Mouse (Mus musculus) embryonic facial prominence, embryonic 15.5 days (tissue): ENCODE measurements around the gene Nr6a1. TPM values are rescaled to one million over a fixed set of nuclear protein-coding genes. Genes with fewer than 3 reads are reported as not detected.

Experiments
- ATAC-seq: fragments of 200-750 bp; cut with Nextera tagmentation; 2 replicates; pipeline ENCODE4 v1.8.0; 2017; ENCODE audit warnings: low read depth, moderate TSS enrichment; ENCODE audit not compliant: insufficient number of reproducible peaks, low FRiP score, low TSS enrichment
- H3K27ac ChIP-seq: fragments of 300-500 bp; sonication (generic); replicated peaks from 2 replicates; pipeline ENCODE4 v1.5.1; 2015; ENCODE audit warnings: mild to moderate bottlenecking, inconsistent platforms
- H3K27me3 ChIP-seq: fragments of 300-500 bp; sonication (generic); 2 replicates; pipeline ENCODE4 v1.6.1; 2015; ENCODE audit warnings: inconsistent platforms
- H3K36me3 ChIP-seq: fragments of 300-500 bp; sonication (generic); 2 replicates; pipeline ENCODE4 v1.6.1; 2015; ENCODE audit warnings: mild to moderate bottlenecking, inconsistent platforms
- H3K4me1 ChIP-seq: fragments of 300-500 bp; sonication (generic); 2 replicates; pipeline ENCODE4 v1.6.1; 2015; ENCODE audit warnings: inconsistent platforms
- H3K4me2 ChIP-seq: fragments of 300-500 bp; sonication (generic); replicated peaks from 2 replicates; pipeline ENCODE4 v1.6.1; 2015; ENCODE audit warnings: mild to moderate bottlenecking, inconsistent platforms
- H3K4me3 ChIP-seq: fragments of 300-500 bp; sonication (generic); replicated peaks from 2 replicates; pipeline ENCODE4 v1.5.1; 2015; ENCODE audit warnings: mild to moderate bottlenecking, inconsistent platforms
- H3K9ac ChIP-seq: fragments of 300-500 bp; sonication (generic); 2 replicates; pipeline ENCODE4 v1.6.1; 2015; ENCODE audit warnings: inconsistent platforms
- H3K9me3 ChIP-seq: fragments of 300-500 bp; sonication (generic); replicated peaks from 2 replicates; pipeline ENCODE4 v1.6.1; 2016; ENCODE audit warnings: inconsistent platforms
- WGBS: fragments of 180-500 bp; shearing (Covaris S2); methylation state at CpG from one replicate; pipeline ENCODE4 v1.1.7; 2015; 5-methylcytosine and 5-hydroxymethylcytosine counted together
- polyA plus RNA-seq: library from polyadenylated mRNA; unstranded; fragments of >200 nt; fragmentation: Nextera tagmentation; extraction: Ambion mirVana; gene quantifications from 2 replicates; pipeline ENCODE4 v1.2.1, GENCODE M21; 2015

Gene Nr6a1
- polyA plus RNA-seq, 1 experiment from 2014 or later = 1.2 TPM

DNA sequence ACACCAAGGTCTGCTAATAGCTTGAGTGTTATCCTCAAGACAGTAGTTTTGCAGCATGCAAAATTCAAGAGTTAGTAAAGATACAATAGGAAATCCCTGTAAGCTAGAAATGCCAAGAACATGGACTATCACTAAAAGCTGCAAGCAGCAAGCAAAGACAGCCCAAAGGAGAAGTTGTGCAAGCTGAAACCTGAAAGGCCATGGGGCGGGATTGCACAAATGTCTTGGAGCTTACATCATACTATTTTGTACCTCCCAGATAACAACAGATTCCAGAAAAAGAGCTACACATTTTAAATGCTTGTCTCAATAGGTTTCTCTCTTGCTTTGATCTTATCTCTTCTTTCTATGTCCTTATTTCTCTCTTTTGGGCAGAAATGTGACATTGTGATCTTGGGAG lies 60.8 kb downstream of the Nr6a1 start:
- H3K4me2 ChIP-seq = no peak overlapping the region
- 0 out of 2 replicates have a peak, but pooled peaks cover 2% of the 10 kb centered on the region for H3K4me1 ChIP-seq
- peaks cover 3% of the 10 kb centered on the region; the same call in 1 of the 2 replicates for H3K36me3 ChIP-seq
- H3K27me3 ChIP-seq = no peaks in the 10 kb centered on the region
- no peak overlapping the region for H3K4me3 ChIP-seq
- 49% methylated on average over 1 of the region's 1 CpGs for WGBS
- no peaks in the 10 kb centered on the region for H3K9me3 ChIP-seq
- H3K27ac ChIP-seq = no peak overlapping the region
- H3K9ac ChIP-seq = no peak overlapping the region
- no peak for ATAC-seq

DNA sequence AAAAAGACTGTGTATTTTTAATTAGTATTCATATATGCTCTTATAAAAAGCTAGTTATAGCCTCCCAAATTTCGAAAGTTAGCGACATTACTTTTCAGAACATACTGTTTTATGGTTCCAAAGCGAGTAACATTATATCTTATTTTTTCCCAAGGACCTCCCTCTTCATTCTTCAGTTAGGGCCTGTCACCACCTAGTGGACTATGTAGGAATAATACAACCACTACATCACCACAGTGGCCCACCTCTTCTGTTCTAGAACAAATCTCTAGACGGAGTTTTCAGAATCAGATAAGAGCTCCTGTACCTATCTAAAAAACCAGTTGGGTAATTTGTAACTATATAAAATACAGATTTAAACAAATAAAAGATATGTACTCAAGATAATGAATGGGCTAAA lies 63.5 kb downstream of the Nr6a1 start:
- Histone ChIP-seq H3K4me2 (no peak overlapping the region), H3K9ac (no peak overlapping the region), H3K27me3 (no peaks in the 10 kb centered on the region), H3K4me1 (0 out of 2 replicates have a peak, but pooled peaks cover 2% of the 10 kb centered on the region), H3K9me3 (no peaks in the 10 kb centered on the region), H3K36me3 (peaks cover 6% of the 10 kb centered on the region), H3K4me3 (no peak overlapping the region), H3K27ac (no peak overlapping the region)
- 49% methylated on average over 4 of the region's 4 CpGs for WGBS
- ATAC-seq = no peak

DNA sequence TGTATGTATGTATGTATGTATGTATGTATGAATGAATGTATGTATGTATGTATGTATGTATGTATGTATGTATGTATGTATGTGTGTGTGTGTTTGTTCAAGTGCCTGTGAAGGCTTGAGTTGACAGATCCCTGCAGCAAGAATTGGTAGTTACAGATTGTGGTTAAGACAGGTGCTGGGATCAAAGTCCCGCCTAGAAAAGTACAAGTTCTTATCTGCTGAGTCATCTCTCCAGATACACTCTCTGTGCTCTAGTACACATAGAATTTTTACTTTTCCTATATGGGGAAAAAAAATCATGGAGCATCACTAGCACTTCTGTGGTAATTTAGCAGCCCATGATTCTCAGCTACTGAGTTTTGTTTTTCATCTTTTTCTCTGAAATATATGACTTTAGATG lies 75.7 kb downstream of the Nr6a1 start:
- ATAC-seq = no peak
- no peak overlapping the region for H3K4me3 ChIP-seq
- H3K27ac ChIP-seq = no peak overlapping the region
- no peak overlapping the region for H3K4me2 ChIP-seq
- peaks cover 6% of the 10 kb centered on the region; the same call in 1 of the 2 replicates for H3K36me3 ChIP-seq
- no peak overlapping the region for H3K9ac ChIP-seq
- 52% methylated on average over 1 of the region's 1 CpGs for WGBS
- H3K4me1 ChIP-seq = no peaks in the 10 kb centered on the region
- no peaks in the 10 kb centered on the region for H3K9me3 ChIP-seq
- no peaks in the 10 kb centered on the region for H3K27me3 ChIP-seq

DNA sequence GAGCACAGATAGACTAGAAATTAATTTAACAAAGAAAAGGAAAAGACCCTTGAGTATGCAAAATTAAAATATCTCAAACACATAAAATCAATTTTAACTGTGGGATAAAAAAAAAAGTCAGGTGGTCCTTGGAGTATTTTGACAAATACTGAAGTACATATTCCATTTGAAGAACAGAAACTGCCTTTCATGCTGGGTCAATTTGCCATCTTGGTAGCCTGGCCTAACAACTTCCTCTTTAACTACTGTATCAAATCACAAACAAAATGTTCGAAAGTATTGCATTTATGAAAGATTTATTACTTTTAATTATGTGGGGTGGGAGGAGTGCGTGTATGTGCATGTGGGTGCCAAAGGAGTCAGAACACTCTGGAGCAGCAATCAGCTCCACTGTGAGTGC lies 81.2 kb downstream of the Nr6a1 start:
- Histone ChIP-seq H3K27ac (no peak overlapping the region), H3K9ac (no peak overlapping the region), H3K36me3 (peaks cover 11% of the 10 kb centered on the region; the same call in 1 of the 2 replicates), H3K4me1 (no peaks in the 10 kb centered on the region), H3K4me2 (no peak overlapping the region), H3K9me3 (no peaks in the 10 kb centered on the region), H3K27me3 (no peaks in the 10 kb centered on the region), H3K4me3 (no peak overlapping the region)
- no peak for ATAC-seq
- WGBS = 93% methylated on average over 2 of the region's 2 CpGs

DNA sequence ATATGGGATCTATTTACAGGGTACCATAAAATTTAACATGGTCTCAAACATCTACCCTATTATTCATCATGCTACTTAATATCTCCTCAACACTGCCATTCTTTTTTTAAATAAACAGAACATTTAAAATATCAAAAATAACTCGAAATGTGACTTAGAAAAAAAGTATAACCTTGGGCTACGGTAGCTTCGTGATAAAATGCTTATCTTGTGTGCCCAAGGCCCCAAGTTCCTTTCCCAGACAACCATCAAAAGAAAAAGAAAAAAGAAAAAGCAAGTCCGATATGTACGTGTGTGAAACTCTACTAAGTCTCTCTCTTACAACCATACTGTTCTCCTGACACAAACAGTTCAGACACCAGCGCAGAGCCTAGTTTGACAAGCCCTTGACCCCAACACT lies 92.0 kb downstream of the Nr6a1 start:
- Histone ChIP-seq H3K36me3 (no peaks in the 10 kb centered on the region), H3K9ac (no peak overlapping the region), H3K4me1 (no peaks in the 10 kb centered on the region), H3K9me3 (no peaks in the 10 kb centered on the region), H3K27me3 (no peaks in the 10 kb centered on the region), H3K4me3 (no peak overlapping the region), H3K27ac (no peak overlapping the region), H3K4me2 (no peak overlapping the region)
- 88% methylated on average over 6 of the region's 6 CpGs for WGBS
- ATAC-seq = no peak

DNA sequence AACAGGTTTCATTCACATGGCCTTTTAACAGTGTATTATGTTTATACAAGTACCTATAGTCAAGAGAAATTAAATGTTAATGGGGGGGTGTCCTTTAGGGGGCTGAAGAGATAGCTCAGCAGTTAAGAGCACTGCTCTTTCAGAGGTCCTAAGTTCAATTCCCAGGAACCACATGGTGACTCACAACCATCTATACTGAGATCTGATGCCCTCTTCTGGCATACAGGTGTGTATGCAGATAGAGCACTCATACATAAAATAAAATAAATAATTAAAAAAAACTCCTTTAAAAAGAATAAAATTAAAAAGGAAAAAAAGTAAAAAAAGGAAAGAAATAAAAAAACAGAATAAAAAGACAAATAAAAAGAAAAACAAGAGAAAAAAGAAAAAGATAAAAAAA lies 95.5 kb downstream of the Nr6a1 start:
- no peak overlapping the region for H3K9ac ChIP-seq
- H3K4me1 ChIP-seq = no peaks in the 10 kb centered on the region
- H3K4me2 ChIP-seq = no peak overlapping the region
- H3K27ac ChIP-seq = no peak overlapping the region
- no peaks in the 10 kb centered on the region for H3K27me3 ChIP-seq
- H3K9me3 ChIP-seq = no peaks in the 10 kb centered on the region
- ATAC-seq = no peak
- H3K4me3 ChIP-seq = no peak overlapping the region
- no peaks in the 10 kb centered on the region for H3K36me3 ChIP-seq

DNA sequence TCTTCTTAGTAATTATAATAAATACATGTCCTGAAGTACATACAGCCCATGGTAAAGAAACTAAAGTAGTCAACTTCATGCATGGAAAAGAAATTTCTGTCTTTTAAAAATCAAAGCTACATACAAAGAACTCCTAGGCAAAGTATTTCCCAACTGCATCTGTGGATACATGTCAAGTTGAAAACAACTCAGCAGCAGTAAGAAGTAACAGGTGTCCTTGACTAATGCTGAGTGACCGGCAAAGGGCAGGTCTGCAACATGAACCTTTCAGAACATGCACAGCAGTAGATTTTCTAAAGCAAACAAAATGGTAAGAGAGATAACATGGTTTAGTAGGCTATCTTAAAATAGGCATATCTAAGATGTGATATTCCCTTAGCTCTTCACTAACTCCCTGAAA lies 98.0 kb downstream of the Nr6a1 start:
- no peak overlapping the region for H3K4me2 ChIP-seq
- no peaks in the 10 kb centered on the region for H3K36me3 ChIP-seq
- H3K27me3 ChIP-seq = no peaks in the 10 kb centered on the region
- H3K9me3 ChIP-seq = no peaks in the 10 kb centered on the region
- 56% methylated on average over 1 of the region's 1 CpGs for WGBS
- ATAC-seq = no peak
- H3K4me1 ChIP-seq = no peaks in the 10 kb centered on the region
- H3K4me3 ChIP-seq = no peak overlapping the region
- no peak overlapping the region for H3K9ac ChIP-seq
- no peak overlapping the region for H3K27ac ChIP-seq

DNA sequence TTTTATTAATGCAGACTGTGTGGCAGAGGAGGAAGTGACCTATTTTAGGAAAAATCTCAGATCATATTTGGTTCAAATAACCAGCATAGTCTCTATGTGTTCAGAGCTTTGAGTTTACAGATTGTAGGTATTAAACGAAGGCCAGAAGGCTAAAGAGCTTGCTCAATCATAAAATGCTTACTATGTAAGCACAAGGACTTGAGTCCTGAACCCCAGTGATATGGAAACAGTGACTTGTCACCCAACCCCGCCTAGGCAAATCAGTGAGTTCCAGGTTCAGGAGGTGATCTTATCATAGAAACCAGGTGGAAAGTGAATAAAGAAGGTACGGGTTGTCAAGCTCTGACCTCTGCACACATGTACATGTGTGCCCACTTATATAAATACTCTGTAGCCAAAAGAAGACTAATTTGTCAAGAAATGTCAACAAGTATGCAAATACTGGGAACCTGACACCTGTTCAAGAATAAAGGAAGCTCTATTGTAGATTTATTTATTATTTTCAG lies 99.6 kb downstream of the Nr6a1 start:
- WGBS = 71% methylated on average over 3 of the region's 3 CpGs
- ATAC-seq = no peak

DNA sequence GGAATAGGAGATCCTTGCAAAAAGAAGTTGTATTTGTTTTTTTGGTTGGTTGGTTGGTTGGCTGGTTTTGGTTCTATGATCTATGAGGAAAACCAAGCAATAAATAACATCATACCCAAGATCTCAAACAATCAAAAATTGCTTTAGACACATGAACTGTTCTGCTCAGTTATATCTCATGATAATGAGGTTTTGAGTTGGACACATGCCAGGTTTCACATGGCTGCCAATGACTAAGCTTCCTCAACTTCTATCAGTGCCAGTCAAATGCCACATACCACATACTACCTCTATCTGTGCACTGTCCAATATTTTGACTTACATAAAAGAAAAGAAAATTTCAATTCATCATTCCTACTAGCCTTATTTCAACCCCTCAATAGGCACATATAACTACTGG lies 101.3 kb downstream of the Nr6a1 start:
- no peaks in the 10 kb centered on the region for H3K4me1 ChIP-seq
- no peak overlapping the region for H3K4me3 ChIP-seq
- no peak overlapping the region for H3K9ac ChIP-seq
- no peaks in the 10 kb centered on the region for H3K36me3 ChIP-seq
- H3K4me2 ChIP-seq = no peak overlapping the region
- no peaks in the 10 kb centered on the region for H3K9me3 ChIP-seq
- H3K27me3 ChIP-seq = no peaks in the 10 kb centered on the region
- ATAC-seq = no peak
- H3K27ac ChIP-seq = no peak overlapping the region

More for the DNA sequence above, 99.6 kb downstream of the Nr6a1 start:
- Histone ChIP-seq H3K9ac (no peak overlapping the region), H3K4me2 (no peak overlapping the region), H3K27ac (no peak overlapping the region), H3K4me3 (no peak overlapping the region), H3K27me3 (no peaks in the 10 kb centered on the region), H3K36me3 (no peaks in the 10 kb centered on the region), H3K4me1 (no peaks in the 10 kb centered on the region), H3K9me3 (no peaks in the 10 kb centered on the region)

DNA sequence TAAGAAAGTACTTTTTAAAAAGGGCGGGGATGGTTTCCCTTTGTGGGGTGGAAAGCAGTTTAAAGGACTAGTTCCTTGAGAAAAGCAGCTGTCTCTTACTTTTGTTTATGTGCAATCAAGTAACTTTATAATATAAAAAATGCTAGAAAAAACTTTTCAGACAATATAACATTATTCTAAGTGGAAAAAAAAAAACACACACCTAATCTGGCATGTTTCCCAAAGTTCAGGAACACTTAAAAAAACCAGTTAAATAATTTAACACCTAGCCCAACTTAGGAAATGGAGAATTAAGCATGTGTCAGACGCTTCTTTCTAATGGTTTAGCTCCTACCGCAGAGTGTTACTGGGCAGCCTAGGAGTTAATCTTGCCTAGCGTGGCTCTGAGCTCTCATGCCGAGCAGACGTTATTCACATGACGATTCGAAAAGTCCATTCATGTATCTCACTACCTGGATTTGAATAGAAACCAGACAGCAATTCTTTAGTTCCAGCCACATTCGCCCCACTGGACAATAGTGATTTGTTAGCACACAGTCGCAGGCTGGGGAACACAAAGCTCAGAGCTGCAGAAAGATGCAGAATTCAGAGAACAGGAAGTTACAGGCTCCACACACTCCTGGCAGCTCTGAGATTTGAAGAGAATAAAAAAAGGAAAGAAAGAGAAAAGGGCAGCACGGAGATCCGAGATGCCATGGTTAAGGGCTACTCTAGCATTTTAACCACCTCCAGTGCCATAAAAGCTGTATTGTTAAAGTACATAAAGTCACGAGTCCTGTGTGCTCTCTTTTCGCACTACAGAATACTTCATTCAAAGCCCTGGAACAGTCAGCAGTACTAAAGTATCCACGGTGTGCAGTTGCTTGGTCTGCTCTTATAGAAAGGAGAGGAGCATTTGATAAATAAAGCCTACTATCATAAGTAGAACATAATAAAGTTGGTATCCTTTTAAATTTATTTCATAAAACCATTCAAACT lies 102.4 kb downstream of the Nr6a1 start:
- no peaks in the 10 kb centered on the region for H3K9me3 ChIP-seq
- H3K27me3 ChIP-seq = no peaks in the 10 kb centered on the region
- 2% methylated on average over 15 of the region's 15 CpGs for WGBS
- peak overlapping the region; percentile 83 for H3K27ac ChIP-seq
- peak overlapping the region; percentile 61 for H3K4me2 ChIP-seq
- H3K4me3 ChIP-seq = peak overlapping the region; percentile 52
- no peak for ATAC-seq
- H3K9ac ChIP-seq = peak overlapping the region; percentile 45
- no peaks in the 10 kb centered on the region for H3K4me1 ChIP-seq
- no peaks in the 10 kb centered on the region for H3K36me3 ChIP-seq

DNA sequence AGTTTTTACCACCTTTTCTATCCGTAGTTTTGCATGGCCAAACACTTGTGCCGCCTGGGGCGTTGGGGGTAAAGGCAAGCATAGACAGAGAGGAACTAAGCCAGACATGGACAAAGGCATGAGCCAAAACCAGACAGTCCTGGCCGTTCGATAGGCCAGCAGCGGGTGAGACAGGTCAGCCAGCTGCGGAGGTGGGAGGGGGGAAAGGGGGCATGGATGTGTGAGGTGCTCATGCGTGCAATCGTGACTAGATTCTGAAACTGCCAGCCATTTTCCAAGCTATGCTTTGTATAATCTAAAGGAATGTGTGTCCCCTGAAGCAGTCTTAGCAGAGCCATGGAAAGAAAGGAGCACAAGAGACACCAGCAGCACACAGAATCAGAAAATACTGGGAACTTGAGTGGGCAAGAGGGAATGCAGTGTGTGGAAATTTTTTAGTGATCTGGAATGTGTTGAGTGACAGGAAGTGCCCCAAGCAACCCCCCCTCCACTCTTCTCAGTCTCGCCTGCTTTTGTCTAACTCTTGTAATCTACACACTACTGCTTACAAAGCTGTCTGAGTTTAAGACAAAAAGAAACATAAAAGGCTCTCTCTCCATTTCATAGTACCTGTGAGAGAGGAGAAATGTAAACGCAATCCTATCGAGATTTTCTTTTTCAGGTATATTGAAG lies 103.4 kb downstream of the Nr6a1 start:
- ATAC-seq = peak; percentile 76
- peak overlapping the region; percentile 94 for H3K27ac ChIP-seq
- H3K9me3 ChIP-seq = no peaks in the 10 kb centered on the region
- H3K27me3 ChIP-seq = no peaks in the 10 kb centered on the region
- H3K9ac ChIP-seq = peak overlapping the region; percentile 50
- WGBS = 2% methylated on average over 12 of the region's 12 CpGs
- H3K36me3 ChIP-seq = no peaks in the 10 kb centered on the region
- no peaks in the 10 kb centered on the region for H3K4me1 ChIP-seq
- peak overlapping the region; percentile 61 for H3K4me2 ChIP-seq
- peak overlapping the region; percentile 55 for H3K4me3 ChIP-seq
